In the genomic region with DNA sequence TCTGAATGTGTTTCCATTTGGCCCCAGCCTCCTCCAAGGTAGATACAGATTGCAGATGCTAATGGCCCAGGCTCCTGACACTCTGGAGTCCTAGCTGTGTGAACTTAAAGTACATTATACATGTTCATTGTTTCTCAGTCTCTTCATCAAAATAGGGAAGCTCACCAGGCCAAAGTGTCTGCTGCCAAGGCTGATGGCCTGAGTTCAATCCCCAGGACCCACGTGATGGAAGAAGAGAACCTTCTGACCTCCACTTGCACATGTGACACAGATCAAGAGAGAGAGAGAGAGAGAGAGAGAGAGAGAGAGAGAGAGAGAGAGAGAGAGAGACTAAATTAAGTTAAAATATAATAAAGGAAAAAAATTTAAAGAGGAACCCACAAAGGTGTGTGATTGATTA, we compare ENCODE assay signal across 20 mouse cellular contexts. TPM values are rescaled to one million over a fixed set of nuclear protein-coding genes. Genes with fewer than 3 reads are reported as not detected.
DNase-seq lines count a peak whose midpoint lies in the region; ATAC-seq and TF ChIP-seq lines count a peak whose summit lies in the region.
"Had no signal": no experiment of that assay in that cellular context is flagged by ENCODE, and none has a peak within 500 bp of the region (broad histone marks: within the 10 kb centered on the region; RNA-seq: fewer than 3 reads in every experiment).

No protein-coding gene starts in this region.

- no peak overlapping the region for H3K4me3 ChIP-seq in liver, adult 2 months (ENCODE audit: insufficient read depth, low read depth, low read length)
- H3K4me3 ChIP-seq in liver, embryonic 11.5 days (ENCODE audit: low read depth, low read length) = no peak overlapping the region

- H3K36me3 ChIP-seq in liver, adult 2 months (ENCODE audit: control insufficient read depth, insufficient read depth, low read length) = no peaks in the 10 kb centered on the region
- no peaks in the 10 kb centered on the region for H3K36me3 ChIP-seq in liver, embryonic 11.5 days (ENCODE audit: control insufficient read depth, insufficient read depth, low read length)
- H3K36me3 ChIP-seq: G1E had no signal

- no peak overlapping the region for H3K4me2 ChIP-seq in liver, embryonic 11.5 days

- no peak overlapping the region for H3K27ac ChIP-seq in liver, adult 2 months (replicated peaks; ENCODE audit: insufficient read depth, low read depth, low read length)
- no peak overlapping the region for H3K27ac ChIP-seq in liver, embryonic 11.5 days (ENCODE audit: low read depth, low read length)

- H3K9me3 ChIP-seq in liver, embryonic 11.5 days (ENCODE audit: control insufficient read depth, low read length) = no peaks in the 10 kb centered on the region
- H3K9me3 ChIP-seq: G1E had no signal

- no peaks in the 10 kb centered on the region for H3K4me1 ChIP-seq in liver, adult 2 months (ENCODE audit: control insufficient read depth, insufficient read depth, low read length)
- peaks cover 2% of the 10 kb centered on the region; the same call in 1 of the 2 replicates for H3K4me1 ChIP-seq in liver, embryonic 11.5 days (replicated peaks; ENCODE audit: control insufficient read depth, insufficient read depth, low read length)

- H3K9ac ChIP-seq in liver, adult 2 months (ENCODE audit: low read depth, low read length) = no peak overlapping the region
- H3K9ac ChIP-seq in liver, embryonic 11.5 days (ENCODE audit: low read depth, low read length) = no peak overlapping the region

- ATAC-seq in liver, embryonic 11.5 days (replicated peaks; ENCODE audit: low FRiP score) = no peak
- ATAC-seq: activated CD4-positive, CD25-positive, alpha-beta regulatory T cell, adult 4 months; CD4-positive, CD25-positive, alpha-beta regulatory T cell, adult 4 months; Patski had no signal

- TF ChIP-seq POLR2A in liver, adult 2 months (IDR thresholded peaks at IDR 0.05; ENCODE audit: extremely low read depth, insufficient read depth, low read length) = no peak

- H3K27me3 ChIP-seq in liver, adult 2 months (ENCODE audit: control insufficient read depth, insufficient read depth, low read length) = no peaks in the 10 kb centered on the region
- no peaks in the 10 kb centered on the region for H3K27me3 ChIP-seq in liver, embryonic 11.5 days (replicated peaks; ENCODE audit: control insufficient read depth, insufficient read depth, low read length)

- 35% methylated on average over 1 of the region's 1 CpGs for WGBS in liver, adult 2 months
- WGBS in liver, embryonic 11.5 days = 83% methylated on average over 1 of the region's 1 CpGs

- no peaks in the 10 kb centered on the region for H3K79me2 ChIP-seq in liver, adult 2 months (ENCODE audit: control insufficient read depth, insufficient read depth, low read length)

- no peak for TF ChIP-seq CTCF in liver, adult 2 months (IDR thresholded peaks at IDR 0.05; ENCODE audit: low read depth, low read length)

- peak; percentile 65 for DNase-seq in liver, adult 2 months (ENCODE audit: extremely low read depth, low read depth, low spot score)
- no peak for DNase-seq in liver, embryonic 11.5 days (ENCODE audit: low spot score)
- peak; percentile 62 for DNase-seq in adipocyte (ENCODE audit: low spot score)
- DNase-seq in thymus, postnatal 14 days = no peak
- DNase-seq: adrenal gland, adult 2 months; adrenal gland, adult 8-10 months; adrenal gland, postnatal 10 days; adrenal gland, postnatal 14 days; adrenal gland, postnatal 25 days; adrenal gland, postnatal 36 days; B cell, adult 2 months; cerebellum, adult 11 months; cerebellum, adult 11-12 months; cerebellum, adult 18-20 months; cerebellum, adult 2 months had no signal

RNA-seq across cellular contexts. Expression of gene Mrps18a, which starts 19.4 kb away (rescaled TPM):
- 33.3 and 38.3 TPM in 2 replicates for total RNA-seq in liver, adult 2 months (2014; rRNA removed)
- 44.6 and 54.8 TPM in 2 replicates for polyA plus RNA-seq in liver, adult 2 months (2012; rRNA removed)
- polyA plus RNA-seq in liver, embryonic 11.5 days (2014; fragmentation: Nextera tagmentation; extraction: Ambion mirVana) = 141 and 143 TPM in 2 replicates

RNA-seq across cellular contexts. Expression of gene Rsph9, which starts 52.7 kb away (rescaled TPM):
- 0.83 and 1.3 TPM in 2 replicates for total RNA-seq in liver, adult 2 months (2014; rRNA removed)
- 0.85 and 0.93 TPM in 2 replicates for polyA plus RNA-seq in liver, adult 2 months (2012; rRNA removed)
- 2.0 TPM in 2 replicates for polyA plus RNA-seq in liver, embryonic 11.5 days (2014; fragmentation: Nextera tagmentation; extraction: Ambion mirVana)
- total RNA-seq: G1E, MEL had no signal
- polyA plus RNA-seq: G1E had no signal

RNA-seq across cellular contexts. Expression of gene Vegfa, which starts 59.2 kb away (rescaled TPM):
- 120 TPM in 2 replicates for total RNA-seq in liver, adult 2 months (2014; rRNA removed)
- polyA plus RNA-seq in liver, adult 2 months (2012; rRNA removed) = 188 and 288 TPM in 2 replicates
- 3.4 and 4.6 TPM in 2 replicates for polyA plus RNA-seq in liver, embryonic 11.5 days (2014; fragmentation: Nextera tagmentation; extraction: Ambion mirVana)
- polyA plus RNA-seq: activated CD4-positive, CD25-positive, alpha-beta regulatory T cell, adult 4 months; CD4-positive, CD25-positive, alpha-beta regulatory T cell, adult 4 months had no signal

Comparison
In these comparisons a context has a peak if more than half of its experiments do, and no peak if none do; other contexts are left out.
1. DNase-seq: peak in liver, adult 2 months (single experiment) and adipocyte (single experiment); none in liver, embryonic 11.5 days (single experiment) and thymus, postnatal 14 days (single experiment).
2. RNA of gene Vegfa, which starts 59.2 kb away (polyA plus RNA-seq): 188 to 288 TPM in liver, adult 2 months; 3.4 to 4.6 TPM in liver, embryonic 11.5 days; every median in the first group is over 10 times any median in the second.